Mouse (Mus musculus) kidney, adult 2 months (tissue): ENCODE data around the gene Gm20503.

Source experiments
- CTCF ChIP-seq: fragments of 200-500 bp; conservative IDR thresholded peaks from 2 replicates; pipeline ENCODE4 v1.5.1; 2011; ENCODE audit warnings: low read depth, mild to moderate bottlenecking, control low read depth, low read length, moderate library complexity, mixed read lengths; ENCODE audit not compliant: insufficient read depth, insufficient read length
- POLR2A ChIP-seq: fragments of 200-500 bp; IDR thresholded peaks from one replicate; pipeline ENCODE4 v1.6.1; 2011; ENCODE audit warnings: low read depth, low read length, control low read depth

DNA sequence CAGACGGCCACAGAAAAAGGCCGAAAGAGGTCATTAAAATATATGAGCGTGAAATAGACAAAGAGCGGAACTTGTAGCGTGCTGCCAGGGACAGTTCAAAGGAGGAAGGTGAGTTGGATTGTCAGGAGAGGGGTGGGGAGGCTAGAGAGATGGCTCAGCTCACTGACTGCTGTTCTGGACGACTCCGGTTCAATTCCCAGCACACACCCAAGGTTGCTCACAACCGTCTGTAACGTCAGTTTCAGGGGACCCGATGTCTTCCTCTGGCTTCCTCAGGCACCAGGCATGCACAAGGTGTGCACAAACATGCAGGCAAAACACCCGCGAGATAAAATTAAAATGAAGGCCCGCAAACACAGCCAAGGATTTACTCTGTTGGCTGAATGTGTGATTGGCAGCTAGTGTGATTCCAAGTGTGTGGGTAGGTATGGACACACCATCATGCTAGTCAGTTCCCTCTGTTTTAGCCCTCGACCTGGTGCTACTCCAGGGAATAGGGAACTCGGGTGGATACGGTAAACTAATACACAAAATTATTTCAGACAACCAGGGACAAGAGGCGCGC lies 32.9 kb downstream of the Gm20503 start:
- TF ChIP-seq POLR2A (no peak), CTCF (no peak)
